Mouse (Mus musculus) lung, embryonic 16.5 days (tissue): ENCODE measurements around the gene Olfr963. TPM values are rescaled to one million over a fixed set of nuclear protein-coding genes. Genes with fewer than 3 reads are reported as not detected.
"Not testable (repeated sequence)": the region's sequence is repeated elsewhere in the genome, so short reads cannot be mapped to it uniquely, and the experiment has no call there.

Experiments
- ATAC-seq: fragments of 200-750 bp; cut with Nextera tagmentation; 2 replicates; pipeline ENCODE4 v1.8.0; 2017; ENCODE audit warnings: low read depth, mild to moderate bottlenecking, moderate library complexity
- H3K27ac ChIP-seq: fragments of 300-500 bp; sonication (generic); 2 replicates; pipeline ENCODE4 v1.5.1; 2014; ENCODE audit warnings: mild to moderate bottlenecking, control low read depth, low read length
- H3K27me3 ChIP-seq: fragments of 300-500 bp; sonication (generic); 2 replicates; pipeline ENCODE4 v1.6.1; 2014; ENCODE audit warnings: low read depth, low read length, mixed read lengths; ENCODE audit not compliant: control insufficient read depth, insufficient read depth
- H3K36me3 ChIP-seq: fragments of 300-500 bp; sonication (generic); 2 replicates; pipeline ENCODE4 v1.6.1; 2014; ENCODE audit warnings: low read length; ENCODE audit not compliant: control insufficient read depth, insufficient read depth
- H3K4me1 ChIP-seq: fragments of 300-500 bp; sonication (generic); replicated peaks from 2 replicates; pipeline ENCODE4 v1.6.1; 2014; ENCODE audit warnings: low read length, mixed read lengths; ENCODE audit not compliant: control insufficient read depth, insufficient read depth
- H3K4me2 ChIP-seq: fragments of 300-500 bp; sonication (generic); 2 replicates; pipeline ENCODE4 v1.6.1; 2014; ENCODE audit warnings: low read depth, low read length, control low read depth
- H3K4me3 ChIP-seq: fragments of 300-500 bp; sonication (generic); 2 replicates; pipeline ENCODE4 v1.5.1; 2014; ENCODE audit warnings: mild to moderate bottlenecking, low read length, control low read depth
- H3K9ac ChIP-seq: fragments of 300-500 bp; sonication (generic); 2 replicates; pipeline ENCODE4 v1.6.1; 2014; ENCODE audit warnings: low read length, control low read depth
- H3K9me3 ChIP-seq: fragments of 300-500 bp; sonication (generic); 2 replicates; pipeline ENCODE4 v1.6.1; 2016; ENCODE audit warnings: low read length; ENCODE audit not compliant: control insufficient read depth
- WGBS: fragments of 180-500 bp; shearing (Covaris S2); extraction: QIAGEN DNeasy Blood & Tissue Kit; methylation state at CpG from one replicate; pipeline ENCODE4 v1.1.7; 2014; 5-methylcytosine and 5-hydroxymethylcytosine counted together
- polyA plus RNA-seq: library from polyadenylated mRNA; unstranded; fragments of >200 nt; fragmentation: Nextera tagmentation; extraction: Ambion mirVana; gene quantifications from 2 replicates; pipeline ENCODE4 v1.2.1, GENCODE M21; 2015

Olfr963 gene
- polyA plus RNA-seq, 1 experiment from 2014 or later = not detected

GRCm38 (mm10) chr9:39669723-39670122 lies 2.7 kb downstream of the Olfr963 start:
- no peak overlapping the region for H3K4me2 ChIP-seq
- H3K27me3 ChIP-seq = no peaks in the 10 kb centered on the region
- no peak overlapping the region for H3K27ac ChIP-seq
- H3K9me3 ChIP-seq = no peaks in the 10 kb centered on the region
- H3K4me3 ChIP-seq = no peak overlapping the region
- ATAC-seq = no peak
- no peaks in the 10 kb centered on the region for H3K4me1 ChIP-seq
- H3K9ac ChIP-seq = no peak overlapping the region
- 55% methylated on average over 2 of the region's 2 CpGs for WGBS
- H3K36me3 ChIP-seq = no peaks in the 10 kb centered on the region

GRCm38 (mm10) chr9:39674820-39675219 lies 7.8 kb downstream of the Olfr963 start:
- WGBS = 71% methylated on average over 2 of the region's 2 CpGs
- Histone ChIP-seq H3K4me1 (no peaks in the 10 kb centered on the region), H3K36me3 (no peaks in the 10 kb centered on the region), H3K9ac (no peak overlapping the region), H3K4me3 (no peak overlapping the region), H3K9me3 (no peaks in the 10 kb centered on the region), H3K27me3 (no peaks in the 10 kb centered on the region), H3K4me2 (no peak overlapping the region), H3K27ac (no peak overlapping the region)
- no peak for ATAC-seq

GRCm38 (mm10) chr9:39678557-39678956 lies 11.6 kb downstream of the Olfr963 start:
- Histone ChIP-seq H3K4me1 (no peaks in the 10 kb centered on the region), H3K4me2 (no peak overlapping the region), H3K4me3 (no peak overlapping the region), H3K27me3 (no peaks in the 10 kb centered on the region), H3K9ac (no peak overlapping the region), H3K9me3 (no peaks in the 10 kb centered on the region), H3K36me3 (no peaks in the 10 kb centered on the region), H3K27ac (no peak overlapping the region)
- WGBS = 93% methylated on average over 2 of the region's 2 CpGs
- ATAC-seq = no peak

GRCm38 (mm10) chr9:39679280-39679679 lies 12.3 kb downstream of the Olfr963 start:
- H3K27ac ChIP-seq = no peak overlapping the region
- H3K36me3 ChIP-seq = no peaks in the 10 kb centered on the region
- H3K9ac ChIP-seq = no peak overlapping the region
- H3K4me2 ChIP-seq = no peak overlapping the region
- no peak for ATAC-seq
- no peaks in the 10 kb centered on the region for H3K9me3 ChIP-seq
- H3K27me3 ChIP-seq = no peaks in the 10 kb centered on the region
- no peaks in the 10 kb centered on the region for H3K4me1 ChIP-seq
- 56% methylated on average over 2 of the region's 2 CpGs for WGBS
- H3K4me3 ChIP-seq = no peak overlapping the region

DNA sequence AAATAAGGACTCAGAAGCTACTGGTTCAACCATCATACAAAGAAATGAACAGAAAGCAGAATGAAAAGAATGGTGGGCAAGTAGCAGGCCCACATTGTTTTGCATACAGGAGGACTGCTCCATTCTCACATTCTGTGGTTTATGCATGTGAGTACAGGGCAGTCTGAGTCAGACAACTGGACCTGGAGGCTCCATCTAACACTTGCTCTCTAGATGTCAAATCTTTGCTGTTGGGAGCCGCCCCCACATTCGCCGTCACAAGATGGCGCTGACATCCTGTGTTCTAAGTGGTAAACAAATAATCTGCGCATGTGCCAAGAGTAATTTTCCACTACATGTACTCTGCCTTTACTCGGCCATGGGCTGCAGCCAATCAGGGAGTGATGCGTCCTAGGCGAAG lies 34.1 kb downstream of the Olfr963 start:
- not testable (repeated sequence) for H3K9ac ChIP-seq, H3K36me3 ChIP-seq, H3K27ac ChIP-seq, H3K9me3 ChIP-seq, ATAC-seq, H3K4me1 ChIP-seq, H3K4me3 ChIP-seq, H3K4me2 ChIP-seq, H3K27me3 ChIP-seq
- WGBS = 86% methylated on average over 6 of the region's 8 CpGs

GRCm38 (mm10) chr9:39707017-39707416 lies 40.0 kb downstream of the Olfr963 start, which contains the start of gene Olfr149:
Gene Olfr149, minus strand, starts transcription at chr9:39707117.
- H3K4me1 ChIP-seq = no peaks in the 10 kb centered on the region
- no peak within 1 kb of the TSS for H3K9ac ChIP-seq
- H3K36me3 ChIP-seq = no peaks in the 10 kb centered on the region
- no peaks in the 10 kb centered on the region for H3K27me3 ChIP-seq
- H3K4me2 ChIP-seq = no peak within 1 kb of the TSS
- H3K27ac ChIP-seq = no peak within 1 kb of the TSS
- no peak within 1 kb of the TSS for H3K4me3 ChIP-seq
- ATAC-seq = no peak
- H3K9me3 ChIP-seq = no peaks in the 10 kb centered on the region

- Histone ChIP-seq H3K27me3 (no peaks in the 10 kb centered on the region), H3K4me3 (no peak overlapping the region), H3K4me2 (no peak overlapping the region), H3K36me3 (no peaks in the 10 kb centered on the region), H3K4me1 (no peaks in the 10 kb centered on the region), H3K9ac (no peak overlapping the region), H3K27ac (no peak overlapping the region), H3K9me3 (no peaks in the 10 kb centered on the region)
- 36% methylated on average over 3 of the region's 3 CpGs for WGBS
- ATAC-seq = peak; percentile 38; the same call in 1 of the 2 replicates
Measured at GRCm38 (mm10) chr9:39708958-39709357, 42.0 kb downstream of the Olfr963 start.

DNA sequence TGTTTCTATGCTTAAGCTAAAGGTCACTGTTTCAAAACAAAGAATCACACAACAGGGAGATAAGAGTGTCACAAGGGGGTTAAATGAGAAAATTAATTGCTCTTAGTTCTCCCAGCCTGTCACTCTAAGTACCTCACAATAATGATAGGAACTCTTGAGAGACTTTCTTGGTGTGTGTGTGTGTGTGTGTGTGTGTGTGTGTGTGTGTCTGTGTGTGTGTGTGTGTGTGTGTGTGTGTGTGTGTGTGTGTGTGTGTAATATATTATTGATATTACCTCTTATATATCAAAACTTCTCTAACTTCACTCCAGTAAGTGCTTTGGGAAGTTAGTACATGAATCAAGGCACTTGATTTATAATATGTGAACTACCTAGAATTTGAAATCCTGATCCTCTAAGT lies 44.0 kb downstream of the Olfr963 start, which contains the start of gene Olfr965:
Olfr965 (plus strand) TSS at position 301 of the 400 bp plus-strand sequence.
- Histone ChIP-seq H3K4me3 (no peak within 1 kb of the TSS), H3K27me3 (no peaks in the 10 kb centered on the region), H3K4me1 (no peaks in the 10 kb centered on the region), H3K27ac (no peak within 1 kb of the TSS), H3K9ac (no peak within 1 kb of the TSS), H3K36me3 (no peaks in the 10 kb centered on the region), H3K4me2 (no peak within 1 kb of the TSS), H3K9me3 (no peaks in the 10 kb centered on the region)
- ATAC-seq = no peak
